Mouse (Mus musculus): ENCODE results near the gene Kpna3. TPM values are rescaled to one million over a fixed set of nuclear protein-coding genes. Genes with fewer than 3 reads are reported as not detected.

The Kpna3 gene
- polyA plus RNA-seq (2012; fragmentation: generic; extraction: Trizol), result 1 to 10 TPM in 1 of 2 experiments, under 1 TPM in 1; 0.73 to 2.7 TPM

GRCm38 (mm10) chr14:61439661-61440559 is at the start of gene Kpna3:
TSS of gene Kpna3 (minus strand) at chr14:61439874.

GRCm38 (mm10) chr14:61360131-61360980 is 79.3 kb downstream of the Kpna3 start, which contains the start of gene Ebpl:
TSS of gene Ebpl (minus strand) at chr14:61360439.

Other genes starting within 250 kb of the Kpna3 start
- gene Sgcg, start 181.4 kb downstream of the Kpna3 start, polyA plus RNA-seq (2012; fragmentation: generic; extraction: Trizol), result under 1 TPM in 1 of 2 experiments, not detected in 1; 0.05 TPM
- gene Arl11, start 130.1 kb downstream of the Kpna3 start, polyA plus RNA-seq (2012; fragmentation: generic; extraction: Trizol), result under 1 TPM in 1 of 2 experiments, not detected in 1; 0.06 TPM
- gene Ebpl, start 79.4 kb downstream of the Kpna3 start, polyA plus RNA-seq (2012; fragmentation: generic; extraction: Trizol), result 1 to 10 TPM; 3.9 to 6.4 TPM
- gene Spryd7, start 117.0 kb upstream of the Kpna3 start, polyA plus RNA-seq (2012; fragmentation: generic; extraction: Trizol), result 1 to 10 TPM; 1.4 to 3.7 TPM
- under 1 TPM in 1 of 2 experiments, not detected in 1; 0.15 TPM for gene Trim13, start 158.4 kb upstream of the Kpna3 start, polyA plus RNA-seq (2012; fragmentation: generic; extraction: Trizol)
- under 1 TPM in 1 of 2 experiments, not detected in 1; 0.26 TPM for gene Kcnrg, start 167.6 kb upstream of the Kpna3 start, polyA plus RNA-seq (2012; fragmentation: generic; extraction: Trizol)

Data from C3H10T1/2 (cell line).